Mouse (Mus musculus) MEL (cell line): Measurements from ENCODE around the gene Cep78.

Source experiments
- CTCF ChIP-seq, 3 experiments: IDR thresholded peaks in 2 of 3; conservative IDR thresholded peaks in 1 of 3; 2 replicates each; pipeline ENCODE4 v1.5.1; 2011 to 2012; ENCODE audit warnings: low read length in 3 of 3, low read depth in 2 of 3, mild to moderate bottlenecking in 2 of 3, improper control_type of control experiment in 1 of 3, inconsistent platforms in 1 of 3, mixed read lengths in 1 of 3, moderate library complexity in 1 of 3; ENCODE audit not compliant: control insufficient read depth in 1 of 3, insufficient read depth in 1 of 3, poor library complexity in 1 of 3, severe bottlenecking in 1 of 3
- E2F4 ChIP-seq: IDR thresholded peaks from 2 replicates; pipeline ENCODE4 v1.6.1; 2011; ENCODE audit warnings: low read depth, low read length, improper control_type of control experiment, borderline replicate concordance
- EP300 ChIP-seq, 2 experiments: IDR thresholded peaks; 2 replicates each; pipeline ENCODE4 v1.6.1; 2011; ENCODE audit warnings: improper control_type of control experiment in 2 of 2, low read length in 2 of 2, low read depth in 1 of 2, mild to moderate bottlenecking in 1 of 2
- HCFC1 ChIP-seq: IDR thresholded peaks from 2 replicates; pipeline ENCODE4 v1.6.1; 2012; ENCODE audit warnings: low read depth, mild to moderate bottlenecking, inconsistent platforms, low read length, improper control_type of control experiment, moderate library complexity
- KAT2A ChIP-seq: conservative IDR thresholded peaks from 2 replicates; pipeline ENCODE4 v1.6.1; 2012; ENCODE audit warnings: low read depth, low read length, improper control_type of control experiment, inconsistent platforms
- MAFK ChIP-seq: IDR thresholded peaks from 2 replicates; pipeline ENCODE4 v1.6.1; 2011; ENCODE audit warnings: low read depth, mild to moderate bottlenecking, low read length, improper control_type of control experiment, borderline replicate concordance
- NRF1 ChIP-seq: IDR thresholded peaks from 2 replicates; pipeline ENCODE4 v1.6.1; 2014; ENCODE audit warnings: low read depth, mild to moderate bottlenecking, inconsistent platforms, low read length, improper control_type of control experiment, moderate library complexity; ENCODE audit not compliant: poor library complexity, insufficient read depth, severe bottlenecking
- POLR2A ChIP-seq, 2 experiments: IDR thresholded peaks; 2 replicates each; pipeline ENCODE4 v1.6.1; 2011 to 2012; ENCODE audit warnings: low read length in 2 of 2, mild to moderate bottlenecking in 2 of 2, control low read depth in 1 of 2, improper control_type of control experiment in 1 of 2, low read depth in 1 of 2, moderate library complexity in 1 of 2; ENCODE audit not compliant: control insufficient read depth in 1 of 2, insufficient read depth in 1 of 2, poor library complexity in 1 of 2
- POLR2AphosphoS2 ChIP-seq: IDR thresholded peaks from 2 replicates; pipeline ENCODE4 v1.6.1; 2011; ENCODE audit warnings: low read length, improper control_type of control experiment
- SMC3 ChIP-seq: IDR thresholded peaks from 2 replicates; pipeline ENCODE4 v1.6.1; 2011; ENCODE audit warnings: low read depth, low read length, improper control_type of control experiment
- TCF12 ChIP-seq: IDR thresholded peaks from 2 replicates; pipeline ENCODE4 v1.6.1; 2014; ENCODE audit warnings: low read depth, mild to moderate bottlenecking, inconsistent platforms, low read length, improper control_type of control experiment, moderate library complexity
- ZC3H11A ChIP-seq: IDR thresholded peaks from 2 replicates; pipeline ENCODE4 v1.6.1; 2012; ENCODE audit warnings: low read depth, mild to moderate bottlenecking, inconsistent platforms, low read length, improper control_type of control experiment
- ZMIZ1 ChIP-seq: IDR thresholded peaks from 2 replicates; pipeline ENCODE4 v1.6.1; 2012; ENCODE audit warnings: low read depth, mild to moderate bottlenecking, inconsistent platforms, low read length, improper control_type of control experiment, moderate library complexity

- TF ChIP-seq CTCF (IDR thresholded peaks at IDR 0.05 in 2 of 3, conservative IDR thresholded peaks at IDR 0.05 in 1 of 3; ENCODE audit: control insufficient read depth in 1 of 3, insufficient read depth in 1 of 3, low read depth in 2 of 3, low read length in 3 of 3, poor library complexity in 1 of 3, severe bottlenecking in 1 of 3) = no peak
- TF ChIP-seq HCFC1 = no peak
- TF ChIP-seq TCF12 = no peak
- TF ChIP-seq E2F4 = no peak
- TF ChIP-seq SMC3 = no peak
- no peak for TF ChIP-seq MAFK
- no peak for TF ChIP-seq ZC3H11A
- no peak for TF ChIP-seq NRF1
- no peak for TF ChIP-seq POLR2A (IDR thresholded peaks at IDR 0.05; ENCODE audit: control insufficient read depth in 1 of 2, insufficient read depth in 1 of 2, low read depth in 1 of 2, low read length in 2 of 2, poor library complexity in 1 of 2)
- no peak for TF ChIP-seq EP300 (IDR thresholded peaks at IDR 0.05; ENCODE audit: low read depth in 1 of 2, low read length in 2 of 2)
- no peak for TF ChIP-seq ZMIZ1
- no peak for TF ChIP-seq KAT2A
- TF ChIP-seq POLR2AphosphoS2 = no peak
These were observed 71.4 kb downstream of the Cep78 start for GRCm38 (mm10) chr19:15913249-15913997.
